Mouse (Mus musculus): ENCODE results near the gene Scnn1b.

Scnn1b gene

DNA sequence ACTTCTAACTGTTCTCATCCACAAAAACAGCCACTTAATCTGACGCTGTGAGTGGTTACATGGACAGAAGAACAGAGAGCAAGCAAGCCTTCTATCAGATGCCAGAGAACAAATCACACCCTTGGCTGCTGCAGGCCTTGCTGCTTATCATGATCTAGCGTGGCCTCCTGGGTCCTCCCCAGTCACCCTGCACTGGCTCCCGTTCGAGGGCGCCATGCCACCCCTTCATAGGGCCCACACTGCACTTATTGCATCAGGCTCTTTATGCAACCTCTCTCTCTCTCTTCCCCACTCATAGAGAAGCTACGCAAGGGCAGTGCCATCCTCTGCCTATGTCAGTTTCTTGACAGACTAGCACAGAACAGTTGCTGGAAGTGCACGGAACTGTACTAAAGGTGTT lies 101.3 kb downstream of the Scnn1b start:
- DNase-seq (ENCODE audit: low read depth) = no peak

Data from c-Kit-positive CD71-positive TER-119-negative erythroid progenitor cells, embryonic 14.5 days (primary cell).